Mouse (Mus musculus): ENCODE data around the gene Cmc2.

Cmc2 gene

DNA sequence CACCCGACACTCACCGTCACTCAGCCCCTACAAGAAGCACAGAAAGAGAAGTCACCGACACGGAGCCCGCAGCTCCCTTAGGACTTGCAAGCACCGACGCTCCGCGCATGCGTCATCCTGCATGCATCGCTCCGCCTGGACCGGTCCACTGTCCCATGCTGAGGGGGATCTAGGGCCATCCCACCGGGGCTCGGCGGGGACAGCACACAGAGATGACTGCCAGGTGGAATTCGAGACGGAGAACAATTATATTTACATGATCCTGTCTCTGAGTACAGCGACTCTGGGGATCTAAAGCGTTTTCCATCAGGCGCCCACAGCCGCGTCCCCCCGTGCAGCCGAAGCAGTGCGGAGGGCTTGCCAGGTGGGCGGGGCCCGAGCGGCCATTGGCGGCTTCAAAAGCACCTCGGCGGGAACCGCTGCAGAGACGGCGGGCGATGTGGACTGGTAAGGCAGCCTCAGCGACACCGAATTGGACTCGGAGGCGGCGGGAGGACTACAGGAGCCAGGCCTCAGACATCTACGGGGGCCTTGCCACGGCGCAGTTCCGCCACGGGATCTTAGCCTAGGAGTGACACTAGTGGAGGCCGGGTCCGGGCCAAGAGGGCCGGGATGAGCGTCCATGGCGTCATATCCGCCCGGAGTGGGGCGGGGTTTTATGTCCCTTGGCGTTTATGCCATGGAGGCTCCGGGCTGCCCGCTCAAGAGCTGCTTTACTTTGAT is at the start of gene Cmc2, which contains the start of gene Cenpn:
Cmc2 (minus strand) TSS at position 119 of the 723 bp plus-strand sequence.
Cenpn (plus strand) TSS at position 394 of the 723 bp plus-strand sequence.
- DNase-seq (ENCODE audit: low read depth, low spot score), result peak; percentile 95

GRCm38 (mm10) chr8:116969531-116969930 is 48.3 kb upstream of the Cmc2 start:
- DNase-seq (ENCODE audit: low read depth, low spot score), result no peak

GRCm38 (mm10) chr8:116954415-116954814 is 33.2 kb upstream of the Cmc2 start:
- DNase-seq (ENCODE audit: low read depth, low spot score), result no peak

DNA sequence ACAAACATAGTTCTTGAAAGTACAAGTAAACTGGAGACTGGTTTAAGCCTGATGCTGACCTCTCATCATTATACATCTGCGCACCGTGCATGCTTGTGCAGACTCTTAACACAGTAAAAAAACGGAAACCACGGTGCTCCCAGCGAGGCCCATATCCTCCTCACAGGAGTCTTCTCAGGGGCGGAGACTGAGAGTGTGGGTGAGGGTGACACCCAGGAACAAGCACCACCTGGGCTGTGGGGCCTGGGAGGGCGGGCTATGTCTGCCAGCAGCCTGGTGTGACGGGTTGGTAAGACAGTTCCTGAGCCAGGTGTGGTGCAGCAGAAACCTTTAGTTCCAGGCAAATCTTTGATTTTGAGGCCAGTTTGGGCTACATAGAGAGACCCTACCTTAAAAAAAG is 31.2 kb upstream of the Cmc2 start:
- DNase-seq (ENCODE audit: low read depth, low spot score), result peak; percentile 81

GRCm38 (mm10) chr8:116951778-116952177 is 30.5 kb upstream of the Cmc2 start:
- no peak for DNase-seq (ENCODE audit: low read depth, low spot score)

- DNase-seq (ENCODE audit: low read depth, low spot score), result no peak
Observed at GRCm38 (mm10) chr8:116951369-116951768, 30.1 kb upstream of the Cmc2 start.

DNA sequence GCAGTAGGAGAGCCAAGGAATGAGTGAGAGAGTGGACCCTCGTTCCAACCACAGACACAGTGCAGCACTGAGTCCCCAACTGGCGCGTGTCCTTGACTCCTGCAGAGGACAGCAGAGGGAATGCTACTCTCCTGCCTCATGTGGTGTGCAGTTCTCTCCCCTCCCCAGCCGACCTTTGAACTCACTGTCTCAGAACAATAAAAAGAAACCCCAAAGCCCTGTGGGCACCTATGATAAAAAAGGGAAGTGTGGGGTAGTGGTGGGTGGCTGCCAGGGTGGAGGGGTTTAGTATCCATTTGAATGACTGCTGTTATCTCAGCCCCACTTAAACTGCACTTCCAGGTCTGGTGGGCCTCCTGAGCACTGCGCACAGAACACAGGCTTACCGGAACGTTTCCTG is 26.3 kb upstream of the Cmc2 start:
- DNase-seq (ENCODE audit: low read depth, low spot score), result no peak

DNA sequence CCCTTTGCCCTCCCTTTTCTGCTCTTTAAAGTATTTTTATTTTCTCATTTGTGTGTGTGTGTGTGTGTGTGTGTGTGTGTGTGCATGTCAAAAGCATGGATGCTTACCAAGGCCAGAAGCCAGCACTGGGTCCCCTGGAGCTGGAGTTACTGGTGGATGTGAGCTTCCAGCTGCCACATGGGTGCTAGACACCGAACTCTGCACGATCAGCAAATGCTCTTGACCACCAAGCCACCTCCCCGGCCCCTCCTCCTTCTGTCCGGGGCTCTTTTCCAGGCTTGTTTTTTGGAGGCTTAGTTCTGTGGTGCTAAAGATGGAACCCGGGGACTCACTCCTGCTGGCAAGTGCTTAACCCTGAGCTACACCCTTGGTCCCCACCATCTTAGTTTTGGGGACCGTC is 25.6 kb upstream of the Cmc2 start:
- DNase-seq (ENCODE audit: low read depth, low spot score), result no peak

GRCm38 (mm10) chr8:116946268-116946838 is 25.1 kb upstream of the Cmc2 start:
- DNase-seq (ENCODE audit: low read depth, low spot score), result peak; percentile 70

GRCm38 (mm10) chr8:116945169-116945910 is 24.1 kb upstream of the Cmc2 start:
- peak; percentile 16 for DNase-seq (ENCODE audit: low read depth, low spot score)

DNA sequence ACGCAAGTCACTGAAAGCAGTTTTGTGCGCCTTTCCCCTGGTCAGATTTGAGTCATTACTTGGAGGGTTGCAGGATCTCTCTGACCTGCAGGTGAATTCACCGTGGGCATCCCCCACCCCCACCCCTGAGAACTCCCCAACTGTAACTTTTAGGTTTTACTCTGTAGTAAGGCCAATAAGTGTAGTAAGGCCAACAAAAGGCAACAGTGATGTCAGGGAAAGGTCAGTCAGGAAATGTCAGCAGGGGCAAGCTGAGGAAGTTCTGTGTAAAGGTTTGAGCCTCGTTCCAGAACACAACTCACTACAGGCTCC is 23.1 kb upstream of the Cmc2 start:
- DNase-seq (ENCODE audit: low read depth, low spot score), result no peak

- peak; percentile 51 for DNase-seq (ENCODE audit: low read depth, low spot score)
Observed at GRCm38 (mm10) chr8:116943555-116944384, 22.5 kb upstream of the Cmc2 start.

- peak; percentile 87 for DNase-seq (ENCODE audit: low read depth, low spot score)
Observed at GRCm38 (mm10) chr8:116943161-116943554, 21.9 kb upstream of the Cmc2 start, which contains the start of gene Atmin. Gene Atmin, plus strand, starts transcription at chr8:116943393.

- DNase-seq (ENCODE audit: low read depth, low spot score), result peak; percentile 14
Observed at GRCm38 (mm10) chr8:116942284-116943058, 21.2 kb upstream of the Cmc2 start.

- no peak for DNase-seq (ENCODE audit: low read depth, low spot score)
Observed at GRCm38 (mm10) chr8:116935506-116935905, 14.3 kb upstream of the Cmc2 start.

DNA sequence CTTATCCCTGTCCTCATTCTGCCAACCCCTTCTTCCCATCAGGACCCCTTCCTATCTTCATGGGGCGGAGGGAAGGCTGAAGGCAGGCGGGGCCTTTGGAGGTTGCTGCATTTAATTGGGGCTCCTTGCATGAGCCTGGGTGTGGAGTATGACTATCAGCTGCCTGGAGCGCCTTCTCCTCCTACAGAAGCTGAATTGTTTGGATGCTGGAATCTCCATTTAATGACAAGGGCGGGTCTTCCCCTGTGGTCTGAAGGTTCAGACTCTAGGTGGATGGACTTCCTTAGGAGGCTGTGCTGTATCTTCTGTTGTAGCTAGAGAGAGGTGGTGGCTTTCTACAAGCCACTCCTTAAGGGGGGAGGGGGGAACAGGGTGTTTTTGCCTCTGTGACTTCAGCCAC is 13.7 kb upstream of the Cmc2 start:
- DNase-seq (ENCODE audit: low read depth, low spot score), result no peak

DNA sequence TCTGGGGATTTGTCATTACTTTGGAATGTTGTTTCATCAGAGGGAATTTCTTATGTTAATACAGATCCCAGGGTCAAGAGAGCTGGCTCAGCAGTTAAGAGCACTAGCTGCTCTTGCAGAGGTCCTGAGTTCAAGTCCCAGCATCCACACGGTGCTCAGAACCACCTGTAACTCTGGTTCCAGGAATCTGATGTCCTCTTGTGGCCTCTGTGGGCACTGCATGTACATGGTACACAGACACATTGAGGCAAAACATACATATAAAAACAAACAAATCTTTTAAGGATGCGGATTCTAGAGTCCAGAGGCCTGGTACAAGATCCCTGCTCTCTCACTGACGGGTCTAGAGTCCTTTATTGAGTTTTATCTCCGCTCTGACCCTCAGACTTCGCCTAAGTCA is 7.3 kb upstream of the Cmc2 start:
- no peak for DNase-seq (ENCODE audit: low read depth, low spot score)

DNA sequence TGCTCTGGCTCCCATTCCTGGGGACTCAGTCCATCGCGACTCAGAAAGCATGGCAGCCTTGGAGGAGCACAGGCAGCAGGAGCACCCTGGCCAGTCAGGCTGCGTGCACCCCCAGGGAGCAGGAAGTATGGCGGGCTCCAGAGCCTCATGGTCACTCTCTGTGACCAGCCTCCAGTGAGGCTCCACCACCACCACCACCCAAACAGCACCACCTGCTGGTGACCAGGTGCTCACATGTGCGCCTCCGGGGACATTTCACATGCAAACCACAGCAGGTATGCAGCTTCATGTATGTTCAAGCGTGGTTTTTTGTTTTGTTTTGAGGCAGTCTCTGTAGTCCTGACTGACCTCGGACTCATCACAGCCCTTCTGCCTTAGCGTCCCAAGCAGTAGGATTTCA is 6.6 kb upstream of the Cmc2 start:
- peak; percentile 43 for DNase-seq (ENCODE audit: low read depth, low spot score)

GRCm38 (mm10) chr8:116923526-116923925 is 2.3 kb upstream of the Cmc2 start:
- DNase-seq (ENCODE audit: low read depth, low spot score), result peak; percentile 64

GRCm38 (mm10) chr8:116922060-116922757 is 954 bp upstream of the Cmc2 start:
- DNase-seq (ENCODE audit: low read depth, low spot score), result no peak

DNA sequence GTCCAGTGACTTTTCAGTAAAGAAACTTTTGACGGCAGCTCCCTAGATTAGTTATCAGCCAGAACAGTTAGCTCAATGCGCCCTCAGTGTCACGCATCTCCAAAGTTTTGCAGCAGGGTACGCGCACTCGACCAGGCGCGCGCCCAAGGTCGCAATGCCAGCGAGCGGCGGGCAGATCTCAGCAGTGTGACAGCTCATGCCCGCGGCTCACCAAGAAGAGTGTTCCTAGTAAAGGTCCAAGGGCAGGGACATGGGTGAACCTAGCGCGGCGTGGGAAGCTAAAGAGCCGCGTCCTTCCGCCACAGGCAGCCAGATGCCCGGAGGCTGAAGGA is 284 bp downstream of the Cmc2 start:
- DNase-seq (ENCODE audit: low read depth, low spot score), result no peak

Measured in CD4-positive helper T cell, adult 2 months (primary cell).